Mouse (Mus musculus) CD4-positive, CD25-positive, alpha-beta regulatory T cell, adult 2 months (primary cell): ENCODE data around the gene Chrna1.

Experiments used
- DNase-seq: peaks from one replicate; pipeline ENCODE4 v3.0.0-alpha.2; 2012; ENCODE audit warnings: low read depth, low spot score

Chrna1 gene

GRCm38 (mm10) chr2:73521737-73522136 lies 58.4 kb downstream of the Chrna1 start:
- no peak for DNase-seq

DNA sequence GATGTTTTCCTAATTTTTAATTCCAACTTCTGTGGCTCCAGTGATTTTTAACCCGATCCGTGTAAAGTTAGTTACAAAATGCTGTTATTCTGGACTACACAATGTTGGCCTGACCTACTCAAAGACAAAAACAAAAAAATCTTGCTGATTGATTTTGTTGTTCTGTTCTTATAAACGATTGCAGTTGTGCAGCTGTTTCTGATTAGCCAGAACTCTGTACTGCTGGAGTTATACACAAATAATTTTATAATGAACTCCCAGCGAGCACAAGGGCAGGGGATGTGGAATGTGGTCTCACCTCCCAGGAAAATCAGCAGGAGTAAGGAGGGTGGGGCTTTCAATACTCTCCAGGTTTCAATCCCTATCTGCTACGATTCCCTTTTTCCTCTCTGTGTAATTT lies 61.2 kb downstream of the Chrna1 start:
- DNase-seq, result no peak

- no peak for DNase-seq
Observed at GRCm38 (mm10) chr2:73518311-73518710, 61.8 kb downstream of the Chrna1 start.

DNA sequence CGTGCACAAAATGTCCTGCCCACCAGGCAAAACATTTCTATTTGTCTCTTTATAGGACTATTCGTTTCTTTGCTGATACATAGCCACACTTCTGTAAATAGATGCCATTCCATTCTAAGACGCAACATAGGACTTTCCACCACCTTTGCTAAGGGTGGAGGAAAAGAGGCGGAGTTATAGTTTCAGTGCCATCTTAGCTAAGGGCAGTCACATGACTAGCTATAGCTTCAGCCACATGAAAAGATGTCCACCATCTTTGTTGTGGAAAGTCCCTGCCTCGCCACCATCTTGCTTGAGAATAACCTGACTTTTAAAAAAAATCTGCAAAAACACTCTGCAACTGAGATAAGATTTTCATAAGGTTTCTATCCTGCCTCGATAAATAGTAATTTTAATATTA lies 66.0 kb downstream of the Chrna1 start:
- no peak for DNase-seq
